Mouse (Mus musculus): Measurements from ENCODE around the gene Bhlhe23. TPM values are rescaled to one million over a fixed set of nuclear protein-coding genes. Genes with fewer than 3 reads are reported as not detected.

Bhlhe23 gene
- total RNA-seq, 2 experiments from 2014 or later, result not detected

DNA sequence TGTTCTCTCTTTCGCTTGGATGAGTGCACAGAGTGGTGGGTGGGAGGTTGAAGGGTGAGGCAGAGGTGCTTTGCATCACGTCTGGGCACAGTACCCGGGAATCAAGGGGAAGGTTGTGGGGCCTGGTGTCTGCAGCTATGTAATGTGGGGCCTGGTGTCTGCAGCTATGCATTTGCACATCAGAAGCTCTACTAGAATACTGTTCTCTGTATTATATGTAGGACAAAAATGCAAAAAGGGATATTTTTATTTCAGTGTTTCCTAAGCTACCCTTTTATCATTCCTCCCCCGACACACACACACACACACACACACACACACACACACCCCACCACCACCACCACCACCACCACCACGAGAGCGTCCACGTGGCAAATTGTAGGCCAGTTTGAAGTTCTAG is 41.5 kb downstream of the Bhlhe23 start:
- H3K4me3 ChIP-seq, result no peak overlapping the region
- TF ChIP-seq CTCF (IDR thresholded peaks at IDR 0.05), result no peak
- H3K27ac ChIP-seq, result no peak overlapping the region
- DNase-seq, result no peak
- intact Hi-C loops (cut with DNase I), result no loop called here

GRCm38 (mm10) chr2:180731984-180732383 is 44.7 kb downstream of the Bhlhe23 start:
- Histone ChIP-seq H3K4me3 (no peak overlapping the region), H3K27ac (no peak overlapping the region)
- intact Hi-C loops (cut with DNase I), result no loop called here
- DNase-seq, result no peak
- no peak for TF ChIP-seq CTCF (IDR thresholded peaks at IDR 0.05)

GRCm38 (mm10) chr2:180731036-180731435 is 45.7 kb downstream of the Bhlhe23 start:
- DNase-seq, result no peak
- H3K27ac ChIP-seq, result no peak overlapping the region
- intact Hi-C loops (cut with DNase I), result no loop called here
- TF ChIP-seq CTCF (IDR thresholded peaks at IDR 0.05), result no peak
- no peak overlapping the region for H3K4me3 ChIP-seq

GRCm38 (mm10) chr2:180727613-180728021 is 49.1 kb downstream of the Bhlhe23 start:
- no peak for TF ChIP-seq CTCF (IDR thresholded peaks at IDR 0.05)
- no peak overlapping the region for H3K27ac ChIP-seq
- no peak for DNase-seq
- intact Hi-C loops (cut with DNase I), result no loop called here
- no peak overlapping the region for H3K4me3 ChIP-seq

DNA sequence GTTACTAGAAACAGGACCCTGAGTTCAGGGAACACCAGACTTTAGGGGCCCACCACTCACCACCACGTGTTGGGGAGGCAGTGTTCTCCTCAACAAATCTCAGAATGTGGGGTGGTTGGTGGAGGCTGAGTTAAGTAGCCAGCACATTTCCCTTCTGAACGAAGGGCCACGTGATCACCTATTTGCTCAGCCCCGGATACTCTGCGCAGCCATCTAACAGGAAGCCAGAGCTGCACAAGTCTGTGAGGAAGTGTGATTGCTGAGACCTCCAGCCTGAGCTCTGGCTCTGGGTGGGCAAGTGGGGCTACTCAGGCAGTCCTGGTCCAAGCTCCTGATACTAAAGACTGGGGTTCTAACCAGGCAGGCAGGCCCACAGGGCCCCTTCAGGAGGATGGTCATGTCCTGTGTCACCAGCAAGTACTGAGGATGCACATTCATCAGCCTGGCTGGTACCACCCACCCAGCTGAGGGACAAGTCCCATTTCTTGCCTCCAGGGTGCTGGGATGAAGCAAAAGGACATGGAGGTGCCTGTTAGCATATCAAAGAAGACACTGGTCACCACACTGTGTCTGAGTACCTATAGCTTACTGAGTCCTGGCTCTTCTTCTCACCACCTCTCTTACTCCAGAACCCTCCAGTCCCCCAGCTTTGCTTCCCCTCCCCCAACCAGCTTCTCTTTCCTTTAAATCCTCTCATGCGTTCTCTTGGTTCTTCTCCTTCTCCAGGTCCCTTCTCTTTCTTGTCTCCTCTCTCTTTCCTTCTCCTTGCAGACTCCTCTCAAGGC is 49.9 kb downstream of the Bhlhe23 start:
- Histone ChIP-seq H3K4me3 (no peak overlapping the region), H3K27ac (no peak overlapping the region)
- intact Hi-C loops (cut with DNase I), result no loop called here
- TF ChIP-seq CTCF (IDR thresholded peaks at IDR 0.05), result no peak
- peak; percentile 26 for DNase-seq

DNA sequence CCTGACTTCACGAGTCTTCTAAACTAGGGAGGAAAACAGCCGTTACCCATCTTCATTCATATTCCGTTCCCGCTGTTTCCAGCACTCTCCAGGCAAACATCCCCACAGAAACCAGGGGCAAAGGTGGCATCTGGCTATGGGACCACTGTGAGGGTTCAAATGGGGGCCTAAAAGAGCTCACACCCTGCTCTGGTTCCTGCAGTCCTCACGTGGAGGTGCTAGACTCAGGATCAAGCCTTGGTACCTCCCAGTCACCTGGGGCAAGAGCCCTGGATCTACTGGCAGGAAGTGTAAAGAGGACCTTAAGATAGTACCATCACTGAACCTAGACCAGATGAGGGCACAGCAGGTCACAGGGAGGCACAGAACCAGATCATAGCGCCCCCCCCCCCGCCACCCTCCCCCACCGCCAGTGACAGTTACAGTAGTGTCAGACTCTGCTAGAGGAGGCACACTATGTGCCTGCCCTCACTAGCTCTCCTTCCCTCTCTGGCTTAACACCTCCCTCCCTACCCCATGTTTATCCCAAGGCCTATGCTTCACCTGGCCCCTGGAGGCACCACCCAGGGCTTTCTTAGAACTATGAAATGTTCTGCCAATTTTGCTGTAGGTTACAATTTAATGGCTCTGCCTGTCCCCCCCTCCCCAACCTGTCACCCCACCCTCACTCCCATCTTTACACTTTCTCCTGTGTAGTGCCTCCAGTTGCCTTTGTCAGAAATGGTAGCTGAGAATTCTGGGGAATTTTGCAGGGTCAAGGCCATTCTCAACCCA is 50.7 kb downstream of the Bhlhe23 start:
- TF ChIP-seq CTCF (IDR thresholded peaks at IDR 0.05), result no peak
- intact Hi-C loops (cut with DNase I), result no loop called here
- peak overlapping the region; percentile 59 for H3K4me3 ChIP-seq
- no peak overlapping the region for H3K27ac ChIP-seq
- DNase-seq, result no peak

- intact Hi-C loops (cut with DNase I), result no loop called here
- DNase-seq, result no peak
- TF ChIP-seq CTCF (IDR thresholded peaks at IDR 0.05), result no peak
- Histone ChIP-seq H3K27ac (no peak overlapping the region), H3K4me3 (peak overlapping the region; percentile 59)
Measured at GRCm38 (mm10) chr2:180725414-180725778, 51.3 kb downstream of the Bhlhe23 start.

DNA sequence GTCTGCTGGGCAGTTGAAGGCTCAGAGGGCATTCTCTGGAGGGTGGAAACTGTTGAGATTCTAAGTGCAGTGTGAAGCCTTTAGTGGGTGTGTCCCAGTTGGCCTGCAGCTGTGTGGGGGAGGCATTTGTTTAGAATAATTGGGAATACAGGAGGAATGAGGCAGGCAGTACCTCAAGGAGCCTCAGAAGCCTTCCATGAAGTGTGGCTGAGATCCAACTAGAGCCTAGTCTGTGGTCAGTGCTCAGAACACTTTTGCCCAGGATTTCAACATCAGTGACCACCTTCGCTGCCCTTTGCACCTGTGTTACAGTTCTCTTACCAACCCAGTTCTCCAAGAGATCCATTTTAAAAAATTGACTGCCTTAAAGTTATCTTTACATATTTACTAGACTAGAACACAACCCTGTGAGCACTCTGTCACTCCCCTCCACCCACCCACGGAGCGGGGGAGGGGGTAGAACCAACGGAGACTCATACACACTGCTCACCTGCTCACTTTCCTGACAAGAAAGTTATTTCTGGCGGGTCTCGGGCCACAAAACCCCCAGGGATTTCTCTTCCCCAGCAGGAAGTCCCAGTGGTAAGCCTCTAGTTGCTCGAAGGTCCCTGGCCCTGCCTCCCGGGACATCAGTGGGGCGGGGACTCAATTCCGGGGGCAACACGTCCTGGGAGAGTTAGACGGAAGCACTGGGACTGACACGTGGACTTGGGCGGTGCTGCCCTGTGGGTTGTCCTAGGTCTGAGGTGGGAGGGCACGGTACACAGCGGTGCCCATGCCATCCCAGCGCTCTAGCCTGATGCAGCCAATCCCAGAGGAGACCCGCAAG is 51.9 kb downstream of the Bhlhe23 start, which contains the start of gene Slc17a9:
TSS of gene Slc17a9 (plus strand) at position 679 of the 829 bp plus-strand sequence.
- TF ChIP-seq CTCF (IDR thresholded peaks at IDR 0.05), result no peak
- DNase-seq, result peak; percentile 55
- intact Hi-C loops (cut with DNase I), result no loop called here
- Histone ChIP-seq H3K4me3 (peak within 1 kb of the TSS; percentile 59), H3K27ac (peak within 1 kb of the TSS; percentile 35; the same call in 1 of the 2 replicates)

Other genes with a start within 250 kb of the Bhlhe23 start
- 1 to 10 TPM; 4.1 to 5.2 TPM for gene Mrgbp, start 195.6 kb downstream of the Bhlhe23 start, total RNA-seq (2021)
- gene Ogfr, start 187.7 kb downstream of the Bhlhe23 start, total RNA-seq (2021), result 10 to 100 TPM; 20.3 to 24.5 TPM
- not detected for gene Col9a3, start 179.1 kb downstream of the Bhlhe23 start, total RNA-seq (2021)
- not detected for gene Tcfl5, start 134.2 kb downstream of the Bhlhe23 start, total RNA-seq (2021)
- gene Dido1, start 66.9 kb downstream of the Bhlhe23 start, total RNA-seq (2021), result 10 to 100 TPM; 18.6 to 22.4 TPM
- gene Gid8, start 66.8 kb downstream of the Bhlhe23 start, total RNA-seq (2021), result 10 to 100 TPM; 31.1 to 42.1 TPM
- under 1 TPM in 1 of 2 experiments, not detected in 1; 0.33 TPM for gene Slc17a9, start 51.6 kb downstream of the Bhlhe23 start, total RNA-seq (2021)
- gene Ythdf1, start 144.0 kb upstream of the Bhlhe23 start, total RNA-seq (2021), result 10 to 100 TPM; 41.9 to 42.1 TPM
- gene Birc7, start 152.1 kb upstream of the Bhlhe23 start, total RNA-seq (2021), result not detected
- under 1 TPM in 1 of 2 experiments, not detected in 1; 0.78 TPM for gene Nkain4, start 177.8 kb upstream of the Bhlhe23 start, total RNA-seq (2021)
- 10 to 100 TPM; 32.5 to 38.5 TPM for gene Arfgap1, start 190.3 kb upstream of the Bhlhe23 start, total RNA-seq (2021)
- gene Col20a1, start 209.6 kb upstream of the Bhlhe23 start, total RNA-seq (2021), result 1 to 10 TPM; 1.1 to 2.3 TPM

Measured in gastrocnemius, adult 2 months (tissue).